Mouse (Mus musculus): ENCODE data around the gene C77080.

DNA sequence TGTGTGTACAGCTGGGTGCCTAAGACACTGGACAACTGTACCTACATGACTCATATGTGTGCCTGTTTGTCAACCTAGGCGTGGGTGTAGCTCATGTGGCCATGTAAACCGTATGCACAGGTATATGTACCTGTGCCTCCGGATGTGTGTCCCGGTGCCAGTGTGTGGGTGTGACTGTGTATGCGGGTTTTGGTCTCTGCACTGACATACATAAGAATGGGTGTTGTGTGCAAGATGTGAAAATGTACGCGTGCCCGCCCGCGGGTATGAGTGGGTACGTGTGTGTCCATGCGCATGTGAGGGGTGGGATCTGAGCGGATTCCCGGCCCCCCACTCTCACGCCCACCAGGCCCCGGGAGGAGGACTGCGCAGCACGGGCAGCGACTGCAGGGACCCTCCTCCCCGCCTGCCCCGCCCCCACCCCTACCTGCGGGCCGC lies 22.6 kb downstream of the C77080 start:
- no peak for TF ChIP-seq CTCF (IDR thresholded peaks at IDR 0.05; ENCODE audit: low read depth)
- no peak for TF ChIP-seq EP300 (IDR thresholded peaks at IDR 0.05; ENCODE audit: low read depth)

All from liver, embryonic 14.5 days (tissue).